Mouse (Mus musculus) heart, embryonic 15.5 days (tissue): ENCODE measurements around the gene Mzf1. TPM values are rescaled to one million over a fixed set of nuclear protein-coding genes. Genes with fewer than 3 reads are reported as not detected.

ENCODE experiments used
- ATAC-seq: fragments of 200-750 bp; cut with Nextera tagmentation; replicated peaks from 2 replicates; pipeline ENCODE4 v1.8.0; 2017; ENCODE audit warnings: low read depth, moderate TSS enrichment; ENCODE audit not compliant: insufficient number of reproducible peaks, insufficient read depth, low FRiP score
- H3K27ac ChIP-seq: fragments of 300-500 bp; sonication (generic); 2 replicates; pipeline ENCODE4 v1.5.1; 2015; ENCODE audit warnings: mild to moderate bottlenecking, inconsistent platforms
- H3K27me3 ChIP-seq: fragments of 300-500 bp; sonication (generic); 2 replicates; pipeline ENCODE4 v1.6.1; 2015; ENCODE audit warnings: inconsistent platforms
- H3K36me3 ChIP-seq: fragments of 300-500 bp; sonication (generic); 2 replicates; pipeline ENCODE4 v1.6.1; 2015; ENCODE audit warnings: mild to moderate bottlenecking, inconsistent platforms
- H3K4me1 ChIP-seq: fragments of 300-500 bp; sonication (generic); replicated peaks from 2 replicates; pipeline ENCODE4 v1.6.1; 2015; ENCODE audit warnings: inconsistent platforms
- H3K4me2 ChIP-seq: fragments of 300-500 bp; sonication (generic); 2 replicates; pipeline ENCODE4 v1.6.1; 2015; ENCODE audit warnings: inconsistent platforms, mild to moderate bottlenecking, moderate library complexity
- H3K4me3 ChIP-seq: fragments of 300-500 bp; sonication (generic); 2 replicates; pipeline ENCODE4 v1.5.1; 2015; ENCODE audit warnings: mild to moderate bottlenecking, inconsistent platforms
- H3K9ac ChIP-seq: fragments of 300-500 bp; sonication (generic); 2 replicates; pipeline ENCODE4 v1.6.1; 2015; ENCODE audit warnings: mild to moderate bottlenecking, inconsistent platforms
- H3K9me3 ChIP-seq: fragments of 300-500 bp; sonication (generic); replicated peaks from 2 replicates; pipeline ENCODE4 v1.6.1; 2016; ENCODE audit warnings: inconsistent platforms
- WGBS: fragments of 180-500 bp; shearing (Covaris S2); methylation state at CpG from one replicate; pipeline ENCODE4 v1.1.7; 2015; ENCODE audit warnings: mixed read lengths; 5-methylcytosine and 5-hydroxymethylcytosine counted together
- polyA plus RNA-seq: library from polyadenylated mRNA; unstranded; fragments of >200 nt; fragmentation: Nextera tagmentation; extraction: Ambion mirVana; gene quantifications from 2 replicates; pipeline ENCODE4 v1.2.1, GENCODE M21; 2015

The Mzf1 gene
- polyA plus RNA-seq, 1 experiment from 2014 or later: 1.5 TPM

GRCm38 (mm10) chr7:13034148-13034977 is 20.2 kb downstream of the Mzf1 start, which contains the start of gene Chmp2a:
Gene Chmp2a (minus strand): TSS chr7:13034807.
- Histone ChIP-seq H3K9ac (peak within 1 kb of the TSS; percentile 83), H3K4me2 (peak within 1 kb of the TSS; percentile 87), H3K36me3 (peaks cover 54% of the 10 kb centered on the region), H3K4me1 (peaks cover 41% of the 10 kb centered on the region), H3K27ac (peak within 1 kb of the TSS; percentile 89), H3K27me3 (no peaks in the 10 kb centered on the region), H3K4me3 (peak within 1 kb of the TSS; percentile 72), H3K9me3 (no peaks in the 10 kb centered on the region)
- ATAC-seq: peak; percentile 74
- WGBS: under 1% methylated on average over 45 of the region's 45 CpGs

- 43% methylated on average over 13 of the region's 13 CpGs for WGBS
- H3K27ac ChIP-seq: peak overlapping the region; percentile 89
- H3K4me2 ChIP-seq: peak overlapping the region; percentile 87
- peak overlapping the region; percentile 83 for H3K9ac ChIP-seq
- no peaks in the 10 kb centered on the region for H3K27me3 ChIP-seq
- peaks cover 33% of the 10 kb centered on the region for H3K4me1 ChIP-seq
- no peaks in the 10 kb centered on the region for H3K9me3 ChIP-seq
- H3K4me3 ChIP-seq: peak overlapping the region; percentile 72
- peaks cover 61% of the 10 kb centered on the region for H3K36me3 ChIP-seq
- no peak for ATAC-seq
Measured at GRCm38 (mm10) chr7:13033451-13034147, 21.0 kb downstream of the Mzf1 start.

- Histone ChIP-seq H3K4me2 (no peak overlapping the region), H3K4me1 (peaks cover 32% of the 10 kb centered on the region), H3K27ac (no peak overlapping the region), H3K9ac (no peak overlapping the region), H3K36me3 (peaks cover 72% of the 10 kb centered on the region), H3K9me3 (no peaks in the 10 kb centered on the region), H3K4me3 (no peak overlapping the region), H3K27me3 (no peaks in the 10 kb centered on the region)
- WGBS: 93% methylated on average over 7 of the region's 7 CpGs
- ATAC-seq: no peak
Measured at GRCm38 (mm10) chr7:13032541-13032940, 22.0 kb downstream of the Mzf1 start.

- Histone ChIP-seq H3K4me1 (peaks cover 33% of the 10 kb centered on the region), H3K9me3 (no peaks in the 10 kb centered on the region), H3K4me2 (no peak overlapping the region), H3K27ac (no peak overlapping the region), H3K36me3 (peaks cover 77% of the 10 kb centered on the region), H3K9ac (no peak overlapping the region), H3K4me3 (no peak overlapping the region), H3K27me3 (no peaks in the 10 kb centered on the region)
- 88% methylated on average over 2 of the region's 2 CpGs for WGBS
- no peak for ATAC-seq
Measured at GRCm38 (mm10) chr7:13031983-13032382, 22.6 kb downstream of the Mzf1 start.

- Histone ChIP-seq H3K4me1 (peaks cover 34% of the 10 kb centered on the region), H3K27me3 (no peaks in the 10 kb centered on the region), H3K27ac (no peak overlapping the region), H3K9me3 (no peaks in the 10 kb centered on the region), H3K9ac (no peak overlapping the region), H3K36me3 (peaks cover 82% of the 10 kb centered on the region), H3K4me3 (no peak overlapping the region), H3K4me2 (no peak overlapping the region)
- WGBS: 74% methylated on average over 5 of the region's 5 CpGs
- ATAC-seq: no peak
Measured at GRCm38 (mm10) chr7:13031069-13031468, 23.5 kb downstream of the Mzf1 start.

GRCm38 (mm10) chr7:13028986-13029385 is 25.6 kb downstream of the Mzf1 start:
- WGBS: 92% methylated on average over 4 of the region's 4 CpGs
- Histone ChIP-seq H3K4me2 (no peak overlapping the region), H3K27me3 (no peaks in the 10 kb centered on the region), H3K9me3 (no peaks in the 10 kb centered on the region), H3K4me1 (peaks cover 34% of the 10 kb centered on the region), H3K4me3 (no peak overlapping the region), H3K36me3 (peaks cover 70% of the 10 kb centered on the region), H3K27ac (no peak overlapping the region), H3K9ac (no peak overlapping the region)
- no peak for ATAC-seq

GRCm38 (mm10) chr7:13025511-13026112 is 29.0 kb downstream of the Mzf1 start:
- Histone ChIP-seq H3K27me3 (no peaks in the 10 kb centered on the region), H3K4me2 (peak overlapping the region; percentile 85), H3K9me3 (no peaks in the 10 kb centered on the region), H3K4me1 (peaks cover 30% of the 10 kb centered on the region), H3K4me3 (peak overlapping the region; percentile 97), H3K36me3 (peaks cover 45% of the 10 kb centered on the region), H3K27ac (peak overlapping the region; percentile 99), H3K9ac (peak overlapping the region; percentile 98)
- whole genome bisulfite sequencing: 27% methylated on average over 4 of the region's 4 CpGs
- no peak for ATAC-seq

GRCm38 (mm10) chr7:13024805-13025204 is 29.8 kb downstream of the Mzf1 start:
- peak overlapping the region; percentile 97 for H3K4me3 ChIP-seq
- under 1% methylated on average over 44 of the region's 44 CpGs for WGBS
- peak overlapping the region; percentile 85 for H3K4me2 ChIP-seq
- H3K27ac ChIP-seq: peak overlapping the region; percentile 99
- peak overlapping the region; percentile 98 for H3K9ac ChIP-seq
- peak; percentile 70 for ATAC-seq
- H3K9me3 ChIP-seq: no peaks in the 10 kb centered on the region
- peaks cover 30% of the 10 kb centered on the region for H3K4me1 ChIP-seq
- H3K27me3 ChIP-seq: no peaks in the 10 kb centered on the region
- H3K36me3 ChIP-seq: peaks cover 37% of the 10 kb centered on the region

GRCm38 (mm10) chr7:13023928-13024731 is 30.4 kb downstream of the Mzf1 start:
- Histone ChIP-seq H3K27me3 (no peaks in the 10 kb centered on the region), H3K9ac (peak overlapping the region; percentile 98), H3K27ac (peak overlapping the region; percentile 99), H3K4me1 (peaks cover 30% of the 10 kb centered on the region), H3K36me3 (peaks cover 30% of the 10 kb centered on the region), H3K4me2 (peak overlapping the region; percentile 85), H3K9me3 (no peaks in the 10 kb centered on the region), H3K4me3 (peak overlapping the region; percentile 97)
- peak; percentile 83 for ATAC-seq
- under 1% methylated on average over 91 of the region's 95 CpGs for whole genome bisulfite sequencing

GRCm38 (mm10) chr7:13022773-13023535 is 31.6 kb downstream of the Mzf1 start:
- ATAC-seq: peak; percentile 59
- peak overlapping the region; percentile 99 for H3K27ac ChIP-seq
- 4% methylated on average over 31 of the region's 31 CpGs for WGBS
- peaks cover 18% of the 10 kb centered on the region for H3K36me3 ChIP-seq
- peak overlapping the region; percentile 98 for H3K9ac ChIP-seq
- H3K4me2 ChIP-seq: peak overlapping the region; percentile 85
- peaks cover 30% of the 10 kb centered on the region for H3K4me1 ChIP-seq
- H3K27me3 ChIP-seq: no peaks in the 10 kb centered on the region
- H3K9me3 ChIP-seq: no peaks in the 10 kb centered on the region
- H3K4me3 ChIP-seq: peak overlapping the region; percentile 97
